ENCODE assay signal across 18 mouse cellular contexts in the genomic region with DNA sequence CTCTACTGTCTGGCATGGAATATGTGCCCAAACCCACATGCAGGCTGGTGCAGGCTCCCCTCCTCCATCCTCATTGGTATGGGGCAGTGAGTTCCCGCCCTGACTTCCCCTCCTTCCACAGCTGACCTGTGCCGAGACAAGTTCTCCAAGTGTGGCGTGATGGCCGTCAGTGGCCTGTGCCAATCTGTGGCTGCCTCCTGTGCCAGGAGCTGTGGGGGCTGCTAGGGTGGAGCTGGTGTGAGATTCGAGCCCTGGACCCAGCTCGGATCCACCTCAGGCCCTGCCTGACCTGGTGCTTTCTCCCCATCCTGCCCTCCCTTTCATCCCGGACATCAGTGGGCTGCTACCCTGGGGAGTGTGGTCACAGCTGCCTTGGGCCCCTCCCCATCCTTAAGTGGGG. TPM values are rescaled to one million over a fixed set of nuclear protein-coding genes. Genes with fewer than 3 reads are reported as not detected.
DNase-seq lines count a peak whose midpoint lies in the region; ATAC-seq lines count a peak whose summit lies in the region.
"Had no signal": no experiment of that assay in that cellular context is flagged by ENCODE, and none has a peak within 500 bp of the region (broad histone marks: within the 10 kb centered on the region; RNA-seq: fewer than 3 reads in every experiment).

No protein-coding gene starts in this region.

- H3K4me1 ChIP-seq in neural tube, embryonic 13.5 days (replicated peaks), result peaks cover 72% of the 10 kb centered on the region
- H3K4me1 ChIP-seq in neural tube, embryonic 15.5 days, result peaks cover 49% of the 10 kb centered on the region

- no peak overlapping the region for H3K9ac ChIP-seq in neural tube, embryonic 13.5 days
- no peak overlapping the region for H3K9ac ChIP-seq in neural tube, embryonic 15.5 days (replicated peaks)

- H3K27ac ChIP-seq in neural tube, embryonic 13.5 days (replicated peaks), result 0 out of 2 replicates have a peak overlapping the region, but pooled peaks have one; percentile 9
- no peak overlapping the region for H3K27ac ChIP-seq in neural tube, embryonic 15.5 days (replicated peaks)

- H3K36me3 ChIP-seq in neural tube, embryonic 13.5 days, result peaks cover 67% of the 10 kb centered on the region
- peaks cover 33% of the 10 kb centered on the region for H3K36me3 ChIP-seq in neural tube, embryonic 15.5 days
- H3K36me3 ChIP-seq: G1E had no signal

- no peak overlapping the region for H3K4me2 ChIP-seq in neural tube, embryonic 13.5 days
- no peak overlapping the region for H3K4me2 ChIP-seq in neural tube, embryonic 15.5 days

- H3K4me3 ChIP-seq in neural tube, embryonic 13.5 days, result no peak overlapping the region
- H3K4me3 ChIP-seq in neural tube, embryonic 15.5 days (replicated peaks), result no peak overlapping the region
- H3K4me3 ChIP-seq: left cerebral cortex, adult 2 months had no signal

- no peak for ATAC-seq in neural tube, embryonic 13.5 days (ENCODE audit: low read depth)
- no peak for ATAC-seq in neural tube, embryonic 15.5 days (ENCODE audit: low FRiP score)
- ATAC-seq: CD4-positive, CD25-positive, alpha-beta regulatory T cell, adult 4 months had no signal

- H3K27me3 ChIP-seq in neural tube, embryonic 13.5 days, result no peaks in the 10 kb centered on the region
- no peaks in the 10 kb centered on the region for H3K27me3 ChIP-seq in neural tube, embryonic 15.5 days (replicated peaks)

- H3K9me3 ChIP-seq in neural tube, embryonic 13.5 days, result no peaks in the 10 kb centered on the region
- no peaks in the 10 kb centered on the region for H3K9me3 ChIP-seq in neural tube, embryonic 15.5 days (replicated peaks)
- H3K9me3 ChIP-seq: G1E had no signal

- WGBS in neural tube, embryonic 13.5 days, result 82% methylated on average over 7 of the region's 7 CpGs
- 80% methylated on average over 7 of the region's 7 CpGs for WGBS in neural tube, embryonic 15.5 days

- DNase-seq in cerebellum, adult 9-11 months, result peak; percentile 45
- DNase-seq in cerebellum, postnatal 14 days, result no peak
- peak; percentile 32 to 47 for DNase-seq in heart, adult 18-20 months
- no peak for DNase-seq in heart, adult 8-10 months (ENCODE audit: low spot score)
- peak; percentile 40 to 44 for DNase-seq in lung, adult 18-20 months
- DNase-seq in lung, postnatal 25 days (ENCODE audit: low spot score), result no peak
- DNase-seq: adrenal gland, postnatal 36 days; cerebellum, adult 2 months; kidney, adult 18-20 months; kidney, postnatal 25 days; retina, postnatal 1 day; thymus, postnatal 36 days had no signal

RNA-seq across cellular contexts. Expression of gene Mfap2, which starts 5.1 kb away (rescaled TPM):
- total RNA-seq in heart, adult 18-20 months (2021), result 1 to 10 TPM; 1.6 to 2.5 TPM
- total RNA-seq in heart, adult 8-10 months (2022), result 1 to 10 TPM; 1.7 to 2.8 (median 2.2) TPM
- 248 and 255 TPM in 2 replicates for polyA plus RNA-seq in neural tube, embryonic 13.5 days (2015; fragmentation: Nextera tagmentation; extraction: Ambion mirVana)
- polyA plus RNA-seq in neural tube, embryonic 15.5 days (2015; fragmentation: Nextera tagmentation; extraction: Ambion mirVana), result 210 and 222 TPM in 2 replicates
- total RNA-seq: G1E; megakaryocyte-erythroid progenitor cell, adult 5-6 weeks had no signal
- polyA plus RNA-seq: CD4-positive, CD25-positive, alpha-beta regulatory T cell, adult 4 months; G1E had no signal

RNA-seq across cellular contexts. Expression of gene Atp13a2, which starts 28.7 kb away (rescaled TPM):
- 10 to 100 TPM; 14.3 to 17.3 TPM for total RNA-seq in heart, adult 18-20 months (2021)
- 10 to 100 TPM; 12.3 to 17.2 (median 15.6) TPM for total RNA-seq in heart, adult 8-10 months (2022)
- polyA plus RNA-seq in neural tube, embryonic 13.5 days (2015; fragmentation: Nextera tagmentation; extraction: Ambion mirVana), result 133 and 144 TPM in 2 replicates
- polyA plus RNA-seq in neural tube, embryonic 15.5 days (2015; fragmentation: Nextera tagmentation; extraction: Ambion mirVana), result 162 and 188 TPM in 2 replicates

RNA-seq across cellular contexts. Expression of gene Crocc, which starts 45.0 kb away (rescaled TPM):
- total RNA-seq in heart, adult 18-20 months (2021), result 1 to 10 TPM; 4.1 to 4.3 TPM
- total RNA-seq in heart, adult 8-10 months (2022), result 1 to 10 TPM; 3.5 to 6.8 (median 5.3) TPM
- polyA plus RNA-seq in neural tube, embryonic 13.5 days (2015; fragmentation: Nextera tagmentation; extraction: Ambion mirVana), result 4.9 and 7.2 TPM in 2 replicates
- polyA plus RNA-seq in neural tube, embryonic 15.5 days (2015; fragmentation: Nextera tagmentation; extraction: Ambion mirVana), result 4.5 and 4.9 TPM in 2 replicates

RNA-seq across cellular contexts. Expression of gene Sdhb, which starts 54.4 kb away (rescaled TPM):
- total RNA-seq in heart, adult 18-20 months (2021), result 1,000 to 10,000 TPM; 1,306 to 1,387 TPM
- total RNA-seq in heart, adult 8-10 months (2022), result 1,000 to 10,000 TPM; 1,293 to 1,379 (median 1,312) TPM
- polyA plus RNA-seq in neural tube, embryonic 13.5 days (2015; fragmentation: Nextera tagmentation; extraction: Ambion mirVana), result 473 and 497 TPM in 2 replicates
- 492 and 530 TPM in 2 replicates for polyA plus RNA-seq in neural tube, embryonic 15.5 days (2015; fragmentation: Nextera tagmentation; extraction: Ambion mirVana)

Comparison
In these comparisons a context has a peak if more than half of its experiments do, and no peak if none do; other contexts are left out.
1. DNase-seq: peak in cerebellum, adult 9-11 months (single experiment), heart, adult 18-20 months (2 of 2) and lung, adult 18-20 months (2 of 2); none in cerebellum, postnatal 14 days (0 of 2), heart, adult 8-10 months (single experiment) and lung, postnatal 25 days (single experiment).